Mouse (Mus musculus): ENCODE measurements at regions not wholly inside any gene's neighbourhood (a gene's known extent, or its start where the extent isn't known, plus 50 kb on each side); places are given as distances from the start of the nearest gene placed in this dataset.

GRCm38 (mm10) chr4:55707916-55708315 lies 175.7 kb upstream of the Klf4 start:
- H3K4me3 ChIP-seq: no peak overlapping the region
- H3K9me3 ChIP-seq (replicated peaks): no peaks in the 10 kb centered on the region
- H3K4me1 ChIP-seq: no peaks in the 10 kb centered on the region
- DNase-seq (ENCODE audit: low spot score): no peak
- H3K36me3 ChIP-seq: no peaks in the 10 kb centered on the region
- no peaks in the 10 kb centered on the region for H3K27me3 ChIP-seq (ENCODE audit: low read depth, poor library complexity, severe bottlenecking)
- WGBS: 89% methylated on average over 10 of the region's 10 CpGs
- H3K27ac ChIP-seq: no peak overlapping the region

GRCm38 (mm10) chr4:55704921-55705320 lies 172.7 kb upstream of the Klf4 start:
- Histone ChIP-seq H3K27me3 (ENCODE audit: low read depth, poor library complexity, severe bottlenecking) (no peaks in the 10 kb centered on the region), H3K4me1 (no peaks in the 10 kb centered on the region), H3K9me3 (replicated peaks) (no peaks in the 10 kb centered on the region), H3K36me3 (no peaks in the 10 kb centered on the region), H3K4me3 (no peak overlapping the region), H3K27ac (no peak overlapping the region)
- DNase-seq (ENCODE audit: low spot score): no peak
- WGBS: 81% methylated on average over 4 of the region's 4 CpGs

GRCm38 (mm10) chr4:55703346-55703916 lies 171.2 kb upstream of the Klf4 start:
- no peak for DNase-seq (ENCODE audit: low spot score)
- Histone ChIP-seq H3K27ac (no peak overlapping the region), H3K4me3 (no peak overlapping the region), H3K4me1 (no peaks in the 10 kb centered on the region), H3K27me3 (ENCODE audit: low read depth, poor library complexity, severe bottlenecking) (no peaks in the 10 kb centered on the region), H3K9me3 (replicated peaks) (no peaks in the 10 kb centered on the region), H3K36me3 (no peaks in the 10 kb centered on the region)
- WGBS: 79% methylated on average over 2 of the region's 2 CpGs

GRCm38 (mm10) chr4:55701334-55701733 lies 169.1 kb upstream of the Klf4 start:
- no peak for DNase-seq (ENCODE audit: low spot score)
- H3K27me3 ChIP-seq (ENCODE audit: low read depth, poor library complexity, severe bottlenecking): no peaks in the 10 kb centered on the region
- H3K9me3 ChIP-seq (replicated peaks): no peaks in the 10 kb centered on the region
- H3K4me1 ChIP-seq: no peaks in the 10 kb centered on the region
- WGBS: 82% methylated on average over 2 of the region's 2 CpGs
- no peak overlapping the region for H3K27ac ChIP-seq
- no peak overlapping the region for H3K4me3 ChIP-seq
- no peaks in the 10 kb centered on the region for H3K36me3 ChIP-seq

- no peaks in the 10 kb centered on the region for H3K27me3 ChIP-seq (ENCODE audit: low read depth, poor library complexity, severe bottlenecking)
- no peaks in the 10 kb centered on the region for H3K9me3 ChIP-seq (replicated peaks)
- no peaks in the 10 kb centered on the region for H3K4me1 ChIP-seq
- H3K27ac ChIP-seq: no peak overlapping the region
- H3K4me3 ChIP-seq: no peak overlapping the region
- H3K36me3 ChIP-seq: no peaks in the 10 kb centered on the region
- no peak for DNase-seq (ENCODE audit: low spot score)
- 78% methylated on average over 8 of the region's 8 CpGs for WGBS
These were observed 167.7 kb upstream of the Klf4 start for GRCm38 (mm10) chr4:55699917-55700316.

- no peaks in the 10 kb centered on the region for H3K4me1 ChIP-seq
- no peaks in the 10 kb centered on the region for H3K9me3 ChIP-seq (replicated peaks)
- H3K27ac ChIP-seq: no peak overlapping the region
- no peaks in the 10 kb centered on the region for H3K27me3 ChIP-seq (ENCODE audit: low read depth, poor library complexity, severe bottlenecking)
- no peak overlapping the region for H3K4me3 ChIP-seq
- 84% methylated on average over 5 of the region's 5 CpGs for WGBS
- no peaks in the 10 kb centered on the region for H3K36me3 ChIP-seq
- DNase-seq (ENCODE audit: low spot score): no peak
These were observed 166.9 kb upstream of the Klf4 start for GRCm38 (mm10) chr4:55699161-55699560.

GRCm38 (mm10) chr4:55697108-55697507 lies 164.8 kb upstream of the Klf4 start:
- Histone ChIP-seq H3K36me3 (no peaks in the 10 kb centered on the region), H3K4me1 (no peaks in the 10 kb centered on the region), H3K27me3 (ENCODE audit: low read depth, poor library complexity, severe bottlenecking) (no peaks in the 10 kb centered on the region), H3K27ac (no peak overlapping the region), H3K9me3 (replicated peaks) (no peaks in the 10 kb centered on the region), H3K4me3 (no peak overlapping the region)
- DNase-seq (ENCODE audit: low spot score): no peak
- 86% methylated on average over 12 of the region's 12 CpGs for WGBS

GRCm38 (mm10) chr4:55696428-55696827 lies 164.2 kb upstream of the Klf4 start:
- H3K36me3 ChIP-seq: no peaks in the 10 kb centered on the region
- no peak for DNase-seq (ENCODE audit: low spot score)
- 59% methylated on average over 1 of the region's 1 CpGs for WGBS
- H3K27me3 ChIP-seq (ENCODE audit: low read depth, poor library complexity, severe bottlenecking): no peaks in the 10 kb centered on the region
- H3K4me1 ChIP-seq: no peaks in the 10 kb centered on the region
- no peaks in the 10 kb centered on the region for H3K9me3 ChIP-seq (replicated peaks)
- no peak overlapping the region for H3K4me3 ChIP-seq
- H3K27ac ChIP-seq: no peak overlapping the region

- no peaks in the 10 kb centered on the region for H3K9me3 ChIP-seq (replicated peaks)
- no peak for DNase-seq (ENCODE audit: low spot score)
- H3K36me3 ChIP-seq: no peaks in the 10 kb centered on the region
- H3K27ac ChIP-seq: no peak overlapping the region
- no peaks in the 10 kb centered on the region for H3K4me1 ChIP-seq
- H3K4me3 ChIP-seq: no peak overlapping the region
- no peaks in the 10 kb centered on the region for H3K27me3 ChIP-seq (ENCODE audit: low read depth, poor library complexity, severe bottlenecking)
- WGBS: 89% methylated on average over 1 of the region's 1 CpGs
These were observed 163.0 kb upstream of the Klf4 start for GRCm38 (mm10) chr4:55695246-55695645.

GRCm38 (mm10) chr4:55689479-55689878 lies 157.2 kb upstream of the Klf4 start:
- DNase-seq (ENCODE audit: low spot score): no peak
- Histone ChIP-seq H3K36me3 (no peaks in the 10 kb centered on the region), H3K27ac (no peak overlapping the region; the same call in 1 of the 2 replicates), H3K4me3 (no peak overlapping the region), H3K4me1 (no peaks in the 10 kb centered on the region), H3K9me3 (replicated peaks) (no peaks in the 10 kb centered on the region), H3K27me3 (ENCODE audit: low read depth, poor library complexity, severe bottlenecking) (no peaks in the 10 kb centered on the region)
- WGBS: 95% methylated on average over 1 of the region's 1 CpGs

- Histone ChIP-seq H3K27ac (no peak overlapping the region), H3K27me3 (ENCODE audit: low read depth, poor library complexity, severe bottlenecking) (no peaks in the 10 kb centered on the region), H3K9me3 (replicated peaks) (no peaks in the 10 kb centered on the region), H3K4me1 (no peaks in the 10 kb centered on the region), H3K36me3 (no peaks in the 10 kb centered on the region), H3K4me3 (no peak overlapping the region)
- DNase-seq (ENCODE audit: low spot score): no peak
- WGBS: 97% methylated on average over 3 of the region's 3 CpGs
These were observed 154.5 kb upstream of the Klf4 start for GRCm38 (mm10) chr4:55686771-55687170.

GRCm38 (mm10) chr4:55672288-55672687 lies 140.0 kb upstream of the Klf4 start:
- Histone ChIP-seq H3K9me3 (replicated peaks) (no peaks in the 10 kb centered on the region), H3K4me3 (no peak overlapping the region), H3K27me3 (ENCODE audit: low read depth, poor library complexity, severe bottlenecking) (no peaks in the 10 kb centered on the region), H3K36me3 (no peaks in the 10 kb centered on the region), H3K27ac (no peak overlapping the region), H3K4me1 (no peaks in the 10 kb centered on the region)
- WGBS: 79% methylated on average over 6 of the region's 6 CpGs
- no peak for DNase-seq (ENCODE audit: low spot score)

GRCm38 (mm10) chr4:55670258-55670657 lies 138.0 kb upstream of the Klf4 start:
- no peak overlapping the region for H3K27ac ChIP-seq
- no peaks in the 10 kb centered on the region for H3K9me3 ChIP-seq (replicated peaks)
- no peaks in the 10 kb centered on the region for H3K4me1 ChIP-seq
- no peaks in the 10 kb centered on the region for H3K36me3 ChIP-seq
- H3K4me3 ChIP-seq: no peak overlapping the region
- DNase-seq (ENCODE audit: low spot score): no peak
- 86% methylated on average over 4 of the region's 4 CpGs for WGBS
- no peaks in the 10 kb centered on the region for H3K27me3 ChIP-seq (ENCODE audit: low read depth, poor library complexity, severe bottlenecking)

- H3K4me1 ChIP-seq: 0 out of 2 replicates have a peak, but pooled peaks cover 6% of the 10 kb centered on the region
- H3K36me3 ChIP-seq: no peaks in the 10 kb centered on the region
- WGBS: 83% methylated on average over 4 of the region's 4 CpGs
These were observed 132.6 kb upstream of the Klf4 start for GRCm38 (mm10) chr4:55664822-55665221.

More at GRCm38 (mm10) chr4:55664822-55665221, 132.6 kb upstream of the Klf4 start:
- H3K27me3 ChIP-seq (ENCODE audit: low read depth, poor library complexity, severe bottlenecking): no peaks in the 10 kb centered on the region
- no peak overlapping the region for H3K4me3 ChIP-seq
- no peak for DNase-seq (ENCODE audit: low spot score)
- no peaks in the 10 kb centered on the region for H3K9me3 ChIP-seq (replicated peaks)
- no peak overlapping the region for H3K27ac ChIP-seq
